Mouse (Mus musculus) erythroblast, embryonic 14.5 days (primary cell): ENCODE results near the gene Rflnb.

Source experiments
- GATA1 ChIP-seq: IDR thresholded peaks from 2 replicates; pipeline ENCODE4 v1.6.1; 2012; ENCODE audit warnings: low read length, inconsistent platforms, mixed read lengths
- TAL1 ChIP-seq: IDR thresholded peaks from 3 replicates; pipeline ENCODE4 v1.6.1; 2012; ENCODE audit warnings: low read length, inconsistent platforms, mixed read lengths

DNA sequence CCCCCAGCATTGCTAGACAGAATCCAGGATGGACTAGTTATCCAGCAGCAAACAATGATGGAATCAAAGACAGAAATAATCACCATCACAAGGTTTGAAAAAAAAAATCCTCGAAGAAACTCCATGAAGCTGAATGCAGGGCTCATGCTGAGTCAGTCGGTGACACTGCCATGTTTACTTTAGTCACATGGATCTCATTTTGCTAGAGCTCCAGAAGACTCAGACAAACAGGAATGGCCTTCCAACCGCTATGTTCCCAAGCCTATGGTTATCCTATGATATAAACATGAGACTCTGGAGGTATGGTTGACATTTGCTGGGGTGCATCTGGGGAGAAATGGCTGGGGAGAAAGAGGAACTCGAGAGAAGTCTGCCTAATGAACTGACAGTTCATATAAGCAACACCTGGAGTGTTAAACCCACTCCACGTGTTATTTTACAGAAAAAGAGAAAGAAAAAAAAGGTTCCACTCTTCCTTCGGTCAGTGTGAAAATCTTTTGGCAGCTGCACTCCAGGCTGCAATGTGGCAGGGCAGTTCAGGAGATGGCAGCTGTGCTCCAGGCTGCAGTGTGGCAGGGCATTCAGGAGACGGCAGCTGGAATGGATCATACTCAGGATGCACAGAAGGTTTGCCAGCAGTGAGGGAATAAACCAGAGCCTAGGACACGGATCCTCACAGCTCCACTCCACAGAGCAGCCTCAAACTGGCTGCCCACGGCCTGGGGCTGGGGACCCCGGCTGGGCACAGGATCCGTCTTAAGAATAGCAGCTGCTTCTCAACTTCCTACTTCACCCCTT, 46.9 kb upstream of the Rflnb start:
- TF ChIP-seq TAL1 (no peak), GATA1 (no peak)
